Mouse (Mus musculus) embryonic facial prominence, embryonic 12.5 days (tissue): ENCODE results near the gene Patl2. TPM values are rescaled to one million over a fixed set of nuclear protein-coding genes. Genes with fewer than 3 reads are reported as not detected.
"Not testable (repeated sequence)": the region's sequence is repeated elsewhere in the genome, so short reads cannot be mapped to it uniquely, and the experiment has no call there.

ENCODE experiments used
- ATAC-seq: fragments of 200-750 bp; cut with Nextera tagmentation; 2 replicates; pipeline ENCODE4 v1.8.0; 2017; ENCODE audit not compliant: insufficient number of reproducible peaks, insufficient read depth, low FRiP score, low TSS enrichment
- H3K27ac ChIP-seq: fragments of 300-500 bp; sonication (generic); 2 replicates; pipeline ENCODE4 v1.5.1; 2016; ENCODE audit warnings: mild to moderate bottlenecking
- H3K27me3 ChIP-seq: fragments of 300-500 bp; sonication (generic); 2 replicates; pipeline ENCODE4 v1.6.1; 2016; ENCODE audit warnings: mild to moderate bottlenecking, moderate library complexity
- H3K36me3 ChIP-seq: fragments of 300-500 bp; sonication (generic); 2 replicates; pipeline ENCODE4 v1.6.1; 2016; ENCODE audit warnings: mild to moderate bottlenecking
- H3K4me1 ChIP-seq: fragments of 300-500 bp; sonication (generic); 2 replicates; pipeline ENCODE4 v1.6.1; 2016
- H3K4me2 ChIP-seq: fragments of 300-500 bp; sonication (generic); replicated peaks from 2 replicates; pipeline ENCODE4 v1.6.1; 2016; ENCODE audit warnings: mild to moderate bottlenecking, moderate library complexity
- H3K4me3 ChIP-seq: fragments of 300-500 bp; sonication (generic); 2 replicates; pipeline ENCODE4 v1.5.1; 2016; ENCODE audit warnings: mild to moderate bottlenecking
- H3K9ac ChIP-seq: fragments of 300-500 bp; sonication (generic); 2 replicates; pipeline ENCODE4 v1.6.1; 2016; ENCODE audit warnings: mild to moderate bottlenecking, moderate library complexity
- H3K9me3 ChIP-seq: fragments of 300-500 bp; sonication (generic); 2 replicates; pipeline ENCODE4 v1.6.1; 2016; ENCODE audit warnings: mild to moderate bottlenecking, moderate library complexity
- WGBS: fragments of 180-500 bp; shearing (Covaris S2); methylation state at CpG from one replicate; pipeline ENCODE4 v1.1.7; 2016; 5-methylcytosine and 5-hydroxymethylcytosine counted together
- polyA plus RNA-seq: library from polyadenylated mRNA; unstranded; fragments of >200 nt; fragmentation: Nextera tagmentation; extraction: Ambion mirVana; gene quantifications from 2 replicates; pipeline ENCODE4 v1.2.1, GENCODE M21; 2016

Gene Patl2
- polyA plus RNA-seq, 1 experiment from 2014 or later = not detected

- H3K9ac ChIP-seq, H3K4me2 ChIP-seq, H3K36me3 ChIP-seq, ATAC-seq, H3K4me3 ChIP-seq, H3K4me1 ChIP-seq, H3K9me3 ChIP-seq, H3K27ac ChIP-seq, H3K27me3 ChIP-seq: not testable (repeated sequence)
- 86% methylated on average over 4 of the region's 4 CpGs for WGBS
These were observed 31.1 kb upstream of the Patl2 start for GRCm38 (mm10) chr2:122217075-122217474.

- WGBS = 61% methylated on average over 3 of the region's 3 CpGs
- Histone ChIP-seq H3K36me3 (no peaks in the 10 kb centered on the region), H3K27ac (no peak overlapping the region), H3K4me3 (no peak overlapping the region), H3K9me3 (no peaks in the 10 kb centered on the region), H3K4me2 (no peak overlapping the region), H3K4me1 (no peaks in the 10 kb centered on the region), H3K27me3 (no peaks in the 10 kb centered on the region), H3K9ac (no peak overlapping the region)
- no peak for ATAC-seq
These were observed 24.7 kb upstream of the Patl2 start for GRCm38 (mm10) chr2:122210534-122211228.

GRCm38 (mm10) chr2:122206440-122207107, 20.6 kb upstream of the Patl2 start:
- Histone ChIP-seq H3K4me1 (no peaks in the 10 kb centered on the region), H3K27me3 (no peaks in the 10 kb centered on the region), H3K27ac (no peak overlapping the region), H3K9me3 (no peaks in the 10 kb centered on the region), H3K9ac (no peak overlapping the region), H3K36me3 (no peaks in the 10 kb centered on the region), H3K4me2 (no peak overlapping the region), H3K4me3 (no peak overlapping the region)
- ATAC-seq = no peak
- 61% methylated on average over 2 of the region's 2 CpGs for WGBS

GRCm38 (mm10) chr2:122201501-122201900, 15.5 kb upstream of the Patl2 start:
- 86% methylated on average over 1 of the region's 1 CpGs for WGBS

GRCm38 (mm10) chr2:122194509-122194929, 8.5 kb upstream of the Patl2 start:
- Histone ChIP-seq H3K9me3 (no peaks in the 10 kb centered on the region), H3K27ac (no peak overlapping the region), H3K27me3 (no peaks in the 10 kb centered on the region), H3K36me3 (no peaks in the 10 kb centered on the region), H3K4me3 (no peak overlapping the region), H3K4me2 (no peak overlapping the region), H3K9ac (no peak overlapping the region), H3K4me1 (no peaks in the 10 kb centered on the region)
- WGBS = 62% methylated on average over 1 of the region's 1 CpGs
- ATAC-seq = no peak

More at GRCm38 (mm10) chr2:122201501-122201900, 15.5 kb upstream of the Patl2 start:
- no peaks in the 10 kb centered on the region for H3K4me1 ChIP-seq
- H3K4me3 ChIP-seq = no peak overlapping the region
- no peaks in the 10 kb centered on the region for H3K9me3 ChIP-seq
- no peaks in the 10 kb centered on the region for H3K36me3 ChIP-seq
- H3K4me2 ChIP-seq = no peak overlapping the region
- no peak overlapping the region for H3K9ac ChIP-seq
- no peaks in the 10 kb centered on the region for H3K27me3 ChIP-seq
- ATAC-seq = no peak
- no peak overlapping the region for H3K27ac ChIP-seq

- ATAC-seq = no peak
- 82% methylated on average over 3 of the region's 3 CpGs for WGBS
- Histone ChIP-seq H3K36me3 (no peaks in the 10 kb centered on the region), H3K27me3 (no peaks in the 10 kb centered on the region), H3K4me2 (no peak overlapping the region), H3K9me3 (no peaks in the 10 kb centered on the region), H3K4me1 (no peaks in the 10 kb centered on the region), H3K4me3 (no peak overlapping the region), H3K9ac (no peak overlapping the region), H3K27ac (no peak overlapping the region)
These were observed 5.9 kb upstream of the Patl2 start for GRCm38 (mm10) chr2:122191849-122192248.

GRCm38 (mm10) chr2:122186751-122187150, 762 bp upstream of the Patl2 start:
- H3K4me1 ChIP-seq = no peaks in the 10 kb centered on the region
- H3K27me3 ChIP-seq = no peaks in the 10 kb centered on the region
- no peak overlapping the region for H3K9ac ChIP-seq
- no peak overlapping the region for H3K4me2 ChIP-seq
- ATAC-seq = no peak
- 88% methylated on average over 3 of the region's 3 CpGs for WGBS
- no peak overlapping the region for H3K4me3 ChIP-seq
- H3K27ac ChIP-seq = no peak overlapping the region
- no peaks in the 10 kb centered on the region for H3K36me3 ChIP-seq
- H3K9me3 ChIP-seq = no peaks in the 10 kb centered on the region

- Histone ChIP-seq H3K9ac (no peak overlapping the region), H3K27me3 (no peaks in the 10 kb centered on the region), H3K4me2 (no peak overlapping the region), H3K4me3 (no peak overlapping the region), H3K9me3 (no peaks in the 10 kb centered on the region), H3K4me1 (no peaks in the 10 kb centered on the region), H3K36me3 (no peaks in the 10 kb centered on the region), H3K27ac (no peak overlapping the region)
- WGBS = 91% methylated on average over 4 of the region's 4 CpGs
- no peak for ATAC-seq
These were observed 903 bp downstream of the Patl2 start for GRCm38 (mm10) chr2:122185086-122185485.

GRCm38 (mm10) chr2:122180051-122180822, 5.8 kb downstream of the Patl2 start:
- H3K4me2 ChIP-seq = no peak overlapping the region
- no peak overlapping the region for H3K4me3 ChIP-seq
- no peaks in the 10 kb centered on the region for H3K27me3 ChIP-seq
- H3K9ac ChIP-seq = no peak overlapping the region
- 80% methylated on average over 8 of the region's 8 CpGs for WGBS
- no peak overlapping the region for H3K27ac ChIP-seq
- no peak for ATAC-seq
- H3K9me3 ChIP-seq = no peaks in the 10 kb centered on the region
- no peaks in the 10 kb centered on the region for H3K4me1 ChIP-seq
- no peaks in the 10 kb centered on the region for H3K36me3 ChIP-seq

GRCm38 (mm10) chr2:122172188-122172587, 13.8 kb downstream of the Patl2 start:
- no peaks in the 10 kb centered on the region for H3K4me1 ChIP-seq
- no peak overlapping the region for H3K4me3 ChIP-seq
- H3K27ac ChIP-seq = no peak overlapping the region
- H3K27me3 ChIP-seq = no peaks in the 10 kb centered on the region
- no peaks in the 10 kb centered on the region for H3K36me3 ChIP-seq
- WGBS = 94% methylated on average over 2 of the region's 2 CpGs
- no peak overlapping the region for H3K4me2 ChIP-seq
- no peak overlapping the region for H3K9ac ChIP-seq
- no peaks in the 10 kb centered on the region for H3K9me3 ChIP-seq
- no peak for ATAC-seq

GRCm38 (mm10) chr2:122171292-122171691, 14.7 kb downstream of the Patl2 start:
- H3K36me3 ChIP-seq = no peaks in the 10 kb centered on the region
- no peak for ATAC-seq
- no peak overlapping the region for H3K4me2 ChIP-seq
- 78% methylated on average over 6 of the region's 6 CpGs for WGBS
- no peak overlapping the region for H3K27ac ChIP-seq
- no peaks in the 10 kb centered on the region for H3K27me3 ChIP-seq
- H3K4me3 ChIP-seq = no peak overlapping the region
- no peaks in the 10 kb centered on the region for H3K4me1 ChIP-seq
- no peaks in the 10 kb centered on the region for H3K9me3 ChIP-seq
- no peak overlapping the region for H3K9ac ChIP-seq

GRCm38 (mm10) chr2:122164293-122164692, 21.7 kb downstream of the Patl2 start:
- H3K9me3 ChIP-seq = no peaks in the 10 kb centered on the region
- no peak overlapping the region for H3K4me2 ChIP-seq
- H3K9ac ChIP-seq = no peak overlapping the region
- no peaks in the 10 kb centered on the region for H3K36me3 ChIP-seq
- H3K27ac ChIP-seq = no peak overlapping the region
- no peaks in the 10 kb centered on the region for H3K27me3 ChIP-seq
- no peak overlapping the region for H3K4me3 ChIP-seq
- H3K4me1 ChIP-seq = no peaks in the 10 kb centered on the region
- 86% methylated on average over 11 of the region's 11 CpGs for WGBS
- ATAC-seq = no peak
